Mouse (Mus musculus) limb, embryonic 14.5 days (tissue): ENCODE measurements around the gene Fscn1. TPM values are rescaled to one million over a fixed set of nuclear protein-coding genes. Genes with fewer than 3 reads are reported as not detected.
A peak's percentile ranks its signal among the peaks of the same experiment; 100 is the strongest.

Experiments
- ATAC-seq: fragments of 200-750 bp; cut with Nextera tagmentation; 2 replicates; pipeline ENCODE4 v1.8.0; 2017; ENCODE audit warnings: low read depth, moderate number of reproducible peaks, moderate TSS enrichment; ENCODE audit not compliant: low FRiP score
- DNase-seq: peaks from one replicate; pipeline ENCODE4 v3.0.0-alpha.2; 2015; ENCODE audit warnings: low spot score
- H3K27ac ChIP-seq: fragments of 300-500 bp; sonication (generic); replicated peaks from 2 replicates; pipeline ENCODE4 v1.5.1; 2014; ENCODE audit warnings: low read depth, mild to moderate bottlenecking, low read length, moderate library complexity, mixed read lengths
- H3K27me3 ChIP-seq: fragments of 300-500 bp; sonication (generic); 2 replicates; pipeline ENCODE4 v1.6.1; 2014; ENCODE audit warnings: low read length, mixed read lengths; ENCODE audit not compliant: control insufficient read depth, insufficient read depth
- H3K36me3 ChIP-seq: fragments of 300-500 bp; sonication (generic); 2 replicates; pipeline ENCODE4 v1.6.1; 2014; ENCODE audit warnings: mild to moderate bottlenecking, low read length, moderate library complexity, mixed read lengths; ENCODE audit not compliant: control insufficient read depth, insufficient read depth
- H3K4me1 ChIP-seq: fragments of 300-500 bp; sonication (generic); 2 replicates; pipeline ENCODE4 v1.6.1; 2014; ENCODE audit warnings: antibody characterized with exemption, low read length, mixed read lengths; ENCODE audit not compliant: control insufficient read depth, insufficient read depth
- H3K4me2 ChIP-seq: fragments of 300-500 bp; sonication (generic); replicated peaks from 2 replicates; pipeline ENCODE4 v1.6.1; 2014; ENCODE audit warnings: low read depth, mild to moderate bottlenecking, low read length, moderate library complexity; ENCODE audit not compliant: severe bottlenecking
- H3K4me3 ChIP-seq: fragments of 300-500 bp; sonication (generic); replicated peaks from 2 replicates; pipeline ENCODE4 v1.5.1; 2014; ENCODE audit warnings: low read length
- H3K9ac ChIP-seq: fragments of 300-500 bp; sonication (generic); 2 replicates; pipeline ENCODE4 v1.6.1; 2014; ENCODE audit warnings: mild to moderate bottlenecking, low read depth, low read length, moderate library complexity; ENCODE audit not compliant: severe bottlenecking
- H3K9me3 ChIP-seq: fragments of 300-500 bp; sonication (generic); 2 replicates; pipeline ENCODE4 v1.6.1; 2016; ENCODE audit warnings: low read length; ENCODE audit not compliant: control insufficient read depth
- POLR2A ChIP-seq: fragments of 200-500 bp; IDR thresholded peaks from 2 replicates; pipeline ENCODE4 v1.8.0; 2012; ENCODE audit warnings: inconsistent platforms, mild to moderate bottlenecking, moderate library complexity, borderline replicate concordance; ENCODE audit not compliant: insufficient read depth, insufficient read length; ENCODE audit errors: extremely low read depth
- WGBS: fragments of 180-500 bp; shearing (Covaris S2); extraction: QIAGEN DNeasy Blood & Tissue Kit; methylation state at CpG from one replicate; pipeline ENCODE4 v1.1.7; 2014; 5-methylcytosine and 5-hydroxymethylcytosine counted together
- polyA plus RNA-seq, 2 experiments: library from polyadenylated mRNA; depleted of rRNA in 1 of 2; stranded (reverse) in 1 of 2; unstranded in 1 of 2; fragments of >200 nt; fragmentation: Nextera tagmentation in 1 of 2; extraction: Ambion mirVana in 1 of 2; gene quantifications; 2 replicates each; pipeline versions ENCODE4 v1.2.1 to v1.2.3; 2012 to 2014

The Fscn1 gene
- polyA plus RNA-seq, 2 experiments = 356 to 395 TPM

- Histone ChIP-seq H3K9ac (no peak overlapping the region), H3K9me3 (no peaks in the 10 kb centered on the region), H3K36me3 (peaks cover 46% of the 10 kb centered on the region), H3K4me3 (no peak overlapping the region), H3K27me3 (no peaks in the 10 kb centered on the region), H3K27ac (0 out of 2 replicates have a peak overlapping the region, but pooled peaks have one; percentile 0), H3K4me2 (0 out of 2 replicates have a peak overlapping the region, but pooled peaks have one; percentile 1), H3K4me1 (peaks cover 8% of the 10 kb centered on the region; the same call in 1 of the 2 replicates)
- WGBS = 21% methylated on average over 18 of the region's 18 CpGs
- TF ChIP-seq POLR2A = no peak
- ATAC-seq = peak; percentile 76
- DNase-seq = peak; percentile 78
Measured at GRCm38 (mm10) chr5:142974598-142975121, 14.5 kb downstream of the Fscn1 start.

- H3K9ac ChIP-seq = no peak overlapping the region
- H3K4me3 ChIP-seq = no peak overlapping the region
- H3K9me3 ChIP-seq = no peaks in the 10 kb centered on the region
- 53% methylated on average over 5 of the region's 5 CpGs for WGBS
- peaks cover 8% of the 10 kb centered on the region; the same call in 1 of the 2 replicates for H3K4me1 ChIP-seq
- H3K27ac ChIP-seq = 0 out of 2 replicates have a peak overlapping the region, but pooled peaks have one; percentile 8
- ATAC-seq (no peak), DNase-seq (peak; percentile 40)
- no peak overlapping the region for H3K4me2 ChIP-seq
- peaks cover 28% of the 10 kb centered on the region for H3K36me3 ChIP-seq
- no peaks in the 10 kb centered on the region for H3K27me3 ChIP-seq
- TF ChIP-seq POLR2A = no peak
Measured at GRCm38 (mm10) chr5:142976516-142976915, 16.4 kb downstream of the Fscn1 start.

- no peaks in the 10 kb centered on the region for H3K9me3 ChIP-seq
- no peak for TF ChIP-seq POLR2A
- H3K36me3 ChIP-seq = no peaks in the 10 kb centered on the region
- H3K9ac ChIP-seq = no peak overlapping the region
- WGBS = 72% methylated on average over 16 of the region's 16 CpGs
- no peak overlapping the region for H3K4me2 ChIP-seq
- no peak overlapping the region; the same call in 1 of the 2 replicates for H3K27ac ChIP-seq
- H3K27me3 ChIP-seq = no peaks in the 10 kb centered on the region
- no peak overlapping the region for H3K4me3 ChIP-seq
- H3K4me1 ChIP-seq = no peaks in the 10 kb centered on the region
- ATAC-seq (no peak), DNase-seq (no peak)
Measured at GRCm38 (mm10) chr5:142982046-142982801, 22.1 kb downstream of the Fscn1 start.

- H3K9me3 ChIP-seq = no peaks in the 10 kb centered on the region
- 69% methylated on average over 8 of the region's 8 CpGs for WGBS
- no peaks in the 10 kb centered on the region for H3K27me3 ChIP-seq
- DNase-seq = no peak
- no peaks in the 10 kb centered on the region for H3K4me1 ChIP-seq
- no peak overlapping the region for H3K9ac ChIP-seq
- H3K36me3 ChIP-seq = no peaks in the 10 kb centered on the region
- no peak for TF ChIP-seq POLR2A
- no peak for ATAC-seq
- H3K4me2 ChIP-seq = no peak overlapping the region
- no peak overlapping the region for H3K4me3 ChIP-seq
- no peak overlapping the region for H3K27ac ChIP-seq
Measured at GRCm38 (mm10) chr5:142983174-142983573, 23.0 kb downstream of the Fscn1 start.

- Histone ChIP-seq H3K4me3 (no peak overlapping the region), H3K4me1 (no peaks in the 10 kb centered on the region), H3K36me3 (no peaks in the 10 kb centered on the region), H3K4me2 (no peak overlapping the region), H3K9me3 (no peaks in the 10 kb centered on the region), H3K9ac (no peak overlapping the region), H3K27me3 (no peaks in the 10 kb centered on the region), H3K27ac (no peak overlapping the region)
- TF ChIP-seq POLR2A = no peak
- WGBS = 89% methylated on average over 10 of the region's 10 CpGs
- ATAC-seq (no peak), DNase-seq (no peak)
Measured at GRCm38 (mm10) chr5:142984271-142984670, 24.1 kb downstream of the Fscn1 start.
